Mouse (Mus musculus) heart, postnatal 36 days (tissue): ENCODE data around the gene Dnmt3a. TPM values are rescaled to one million over a fixed set of nuclear protein-coding genes. Genes with fewer than 3 reads are reported as not detected.
A peak's percentile ranks its signal among the peaks of the same experiment; 100 is the strongest.

Experiments
- DNase-seq, 2 experiments: peaks; one replicate each; pipeline ENCODE4 v3.0.0; 2021 to 2022
- intact Hi-C: fragments of 180-260 bp; cut with DNase I; formaldehyde crosslinking; loops from one replicate; pipeline ENCODE4 v1.15.1; 2025
- total RNA-seq, 2 experiments: library from RNA; stranded (reverse); gene quantifications; 2 replicates each; pipeline ENCODE4 v1.2.3; 2021

Dnmt3a gene
- total RNA-seq, 2 experiments from 2014 or later: 71.7 to 75.8 TPM

GRCm38 (mm10) chr12:3784258-3784657 lies 21.5 kb upstream of the Dnmt3a start:
- intact Hi-C loops: no loop called here

GRCm38 (mm10) chr12:3784729-3785128 lies 21.1 kb upstream of the Dnmt3a start:
- no peak for DNase-seq
- intact Hi-C loops: no loop called here

More at GRCm38 (mm10) chr12:3784258-3784657, 21.5 kb upstream of the Dnmt3a start:
- DNase-seq: no peak

- no peak for DNase-seq
- intact Hi-C loops: no loop called here
These were observed 18.8 kb upstream of the Dnmt3a start for GRCm38 (mm10) chr12:3787041-3787440.

- no peak for DNase-seq
- intact Hi-C loops: no loop called here
These were observed 18.3 kb upstream of the Dnmt3a start for GRCm38 (mm10) chr12:3787541-3787940.

GRCm38 (mm10) chr12:3788421-3789051 lies 17.3 kb upstream of the Dnmt3a start:
- DNase-seq: no peak
- intact Hi-C loops: no loop called here

- intact Hi-C loops: loop anchor here (5.0 kb wide), 1 partner anchor 32 kb away; no protein-coding TSS in a partner anchor
- no peak for DNase-seq
These were observed 16.1 kb upstream of the Dnmt3a start for GRCm38 (mm10) chr12:3789626-3790185.

GRCm38 (mm10) chr12:3791257-3791656 lies 14.6 kb upstream of the Dnmt3a start:
- no peak for DNase-seq
- intact Hi-C loops: loop anchor here (1.0 to 5.0 kb wide), 2 partner anchors 9 to 34 kb away; no protein-coding TSS in a partner anchor

GRCm38 (mm10) chr12:3791732-3792131 lies 14.1 kb upstream of the Dnmt3a start:
- peak; percentile 95 to 98 for DNase-seq
- intact Hi-C loops: loop anchor here (1.0 to 5.0 kb wide), 3 partner anchors 9 to 97 kb away; no protein-coding TSS in a partner anchor

GRCm38 (mm10) chr12:3792248-3792647 lies 13.6 kb upstream of the Dnmt3a start:
- no peak for DNase-seq
- intact Hi-C loops: loop anchor here (2.0 to 5.0 kb wide), 2 partner anchors 35 to 97 kb away; no protein-coding TSS in a partner anchor

- intact Hi-C loops: no loop called here
- no peak for DNase-seq
These were observed 10.2 kb upstream of the Dnmt3a start for GRCm38 (mm10) chr12:3795569-3795968.

GRCm38 (mm10) chr12:3799551-3799950 lies 6.3 kb upstream of the Dnmt3a start:
- DNase-seq: no peak

GRCm38 (mm10) chr12:3806271-3806684 lies 471 bp downstream of the Dnmt3a start:
- peak; percentile 84 to 85 for DNase-seq
- intact Hi-C loops: loop anchor here (1.0 to 10.0 kb wide), 3 partner anchors 47 to 231 kb away; partner anchors contain the start of gene Dtnb

More at GRCm38 (mm10) chr12:3799551-3799950, 6.3 kb upstream of the Dnmt3a start:
- intact Hi-C loops: no loop called here

GRCm38 (mm10) chr12:3806703-3807547 lies 1.1 kb downstream of the Dnmt3a start:
- peak; percentile 69 to 77 for DNase-seq
- intact Hi-C loops: loop anchor here (1.0 to 10.0 kb wide), 4 partner anchors 27 to 232 kb away; partner anchors contain the start of gene Dtnb

- peak; percentile 65 to 74 for DNase-seq
- intact Hi-C loops: loop anchor here (1.0 to 10.0 kb wide), 4 partner anchors 27 to 233 kb away; partner anchors contain the start of gene Dtnb
These were observed 2.0 kb downstream of the Dnmt3a start for GRCm38 (mm10) chr12:3807548-3808395.

GRCm38 (mm10) chr12:3808396-3808981 lies 2.7 kb downstream of the Dnmt3a start:
- intact Hi-C loops: loop anchor here (1.0 to 10.0 kb wide), 3 partner anchors 62 to 234 kb away; partner anchors contain the start of gene Dtnb
- DNase-seq: peak in 1 of 2 experiments; percentile 55

- no peak for DNase-seq
- intact Hi-C loops: loop anchor here (1.0 to 10.0 kb wide), 3 partner anchors 47 to 235 kb away; partner anchors contain the start of gene Dtnb
These were observed 3.8 kb downstream of the Dnmt3a start for GRCm38 (mm10) chr12:3809520-3810180.

- intact Hi-C loops: no loop called here
- no peak for DNase-seq
These were observed 4.6 kb downstream of the Dnmt3a start for GRCm38 (mm10) chr12:3810455-3810854.

GRCm38 (mm10) chr12:3811596-3811995 lies 5.8 kb downstream of the Dnmt3a start:
- no peak for DNase-seq
- intact Hi-C loops: no loop called here

GRCm38 (mm10) chr12:3812251-3812650 lies 6.4 kb downstream of the Dnmt3a start:
- no peak for DNase-seq
- intact Hi-C loops: no loop called here
